Mouse (Mus musculus) kidney, postnatal 0 days (tissue): ENCODE data around the gene Prm2. TPM values are rescaled to one million over a fixed set of nuclear protein-coding genes. Genes with fewer than 3 reads are reported as not detected.

ENCODE experiments used
- ATAC-seq: fragments of 200-750 bp; cut with Nextera tagmentation; replicated peaks from 2 replicates; pipeline ENCODE4 v1.8.0; 2017; ENCODE audit warnings: low read depth, moderate number of reproducible peaks, moderate TSS enrichment, moderate library complexity; ENCODE audit not compliant: low FRiP score
- DNase-seq: peaks from one replicate; pipeline ENCODE4 v3.0.0-alpha.2; 2016; ENCODE audit warnings: low spot score
- H3K27ac ChIP-seq: fragments of 300-500 bp; sonication (generic); 2 replicates; pipeline ENCODE4 v1.5.1; 2014; ENCODE audit warnings: mild to moderate bottlenecking
- H3K27me3 ChIP-seq: fragments of 300-500 bp; sonication (generic); 2 replicates; pipeline ENCODE4 v1.6.1; 2014; ENCODE audit warnings: low read length, mixed read lengths; ENCODE audit not compliant: insufficient read depth
- H3K36me3 ChIP-seq: fragments of 300-500 bp; sonication (generic); 2 replicates; pipeline ENCODE4 v1.6.1; 2014; ENCODE audit warnings: low read length, mixed read lengths; ENCODE audit not compliant: insufficient read depth
- H3K4me1 ChIP-seq: fragments of 300-500 bp; sonication (generic); replicated peaks from 2 replicates; pipeline ENCODE4 v1.6.1; 2014; ENCODE audit warnings: antibody characterized with exemption, low read length, mixed read lengths; ENCODE audit not compliant: insufficient read depth
- H3K4me2 ChIP-seq: fragments of 300-500 bp; sonication (generic); 2 replicates; pipeline ENCODE4 v1.6.1; 2014; ENCODE audit warnings: mild to moderate bottlenecking, low read length, moderate library complexity, mixed read lengths
- H3K4me3 ChIP-seq: fragments of 300-500 bp; sonication (generic); replicated peaks from 2 replicates; pipeline ENCODE4 v1.5.1; 2014; ENCODE audit warnings: low read depth, low read length
- H3K9ac ChIP-seq: fragments of 300-500 bp; sonication (generic); 2 replicates; pipeline ENCODE4 v1.6.1; 2014; ENCODE audit warnings: low read depth, low read length
- H3K9me3 ChIP-seq: fragments of 300-500 bp; sonication (generic); replicated peaks from 2 replicates; pipeline ENCODE4 v1.6.1; 2016; ENCODE audit warnings: low read length, inconsistent platforms, mixed read lengths
- CTCF ChIP-seq: IDR thresholded peaks from 2 replicates; pipeline ENCODE4 v1.5.1; 2016; ENCODE audit warnings: antibody characterized with exemption, low read depth, mild to moderate bottlenecking, moderate library complexity
- WGBS: fragments of 180-500 bp; shearing (Covaris S2); extraction: QIAGEN DNeasy Blood & Tissue Kit; methylation state at CpG from one replicate; pipeline ENCODE4 v1.1.7; 2014; 5-methylcytosine and 5-hydroxymethylcytosine counted together
- polyA plus RNA-seq: library from polyadenylated mRNA; unstranded; fragments of >200 nt; fragmentation: Nextera tagmentation; extraction: Ambion mirVana; gene quantifications from 2 replicates; pipeline ENCODE4 v1.2.1, GENCODE M21; 2015

Prm2 gene
- polyA plus RNA-seq, 1 experiment from 2014 or later: not detected

GRCm38 (mm10) chr16:10782377-10783151 lies 13.4 kb downstream of the Prm2 start:
- Histone ChIP-seq H3K4me2 (peak overlapping the region; percentile 85), H3K9me3 (no peaks in the 10 kb centered on the region), H3K4me1 (peaks cover 28% of the 10 kb centered on the region), H3K4me3 (no peak overlapping the region), H3K27me3 (no peaks in the 10 kb centered on the region), H3K36me3 (no peaks in the 10 kb centered on the region), H3K27ac (no peak overlapping the region), H3K9ac (peak overlapping the region; percentile 31; the same call in 1 of the 2 replicates)
- DNase-seq: no peak
- no peak for ATAC-seq
- WGBS: 58% methylated on average over 6 of the region's 6 CpGs
- no peak for TF ChIP-seq CTCF

- Histone ChIP-seq H3K36me3 (no peaks in the 10 kb centered on the region), H3K27me3 (no peaks in the 10 kb centered on the region), H3K27ac (no peak overlapping the region), H3K4me2 (no peak overlapping the region), H3K9ac (no peak overlapping the region), H3K4me1 (peaks cover 23% of the 10 kb centered on the region), H3K9me3 (no peaks in the 10 kb centered on the region), H3K4me3 (no peak overlapping the region)
- 42% methylated on average over 9 of the region's 9 CpGs for WGBS
- ATAC-seq (no peak), DNase-seq (no peak)
- no peak for TF ChIP-seq CTCF
Measured at GRCm38 (mm10) chr16:10781862-10782371, 14.0 kb downstream of the Prm2 start.

- Histone ChIP-seq H3K27ac (no peak overlapping the region), H3K9ac (no peak overlapping the region), H3K4me3 (no peak overlapping the region), H3K27me3 (no peaks in the 10 kb centered on the region), H3K36me3 (no peaks in the 10 kb centered on the region), H3K4me1 (peaks cover 17% of the 10 kb centered on the region; the same call in 1 of the 2 replicates), H3K4me2 (no peak overlapping the region), H3K9me3 (no peaks in the 10 kb centered on the region)
- WGBS: 72% methylated on average over 5 of the region's 5 CpGs
- no peak for ATAC-seq
- no peak for DNase-seq
- TF ChIP-seq CTCF: no peak
Measured at GRCm38 (mm10) chr16:10780631-10781120, 15.3 kb downstream of the Prm2 start.

- Histone ChIP-seq H3K36me3 (no peaks in the 10 kb centered on the region), H3K4me3 (no peak overlapping the region), H3K4me2 (no peak overlapping the region), H3K4me1 (peaks cover 4% of the 10 kb centered on the region; the same call in 1 of the 2 replicates), H3K9ac (no peak overlapping the region), H3K9me3 (no peaks in the 10 kb centered on the region), H3K27ac (no peak overlapping the region), H3K27me3 (no peaks in the 10 kb centered on the region)
- ATAC-seq (no peak; the same call in 1 of the 2 replicates), DNase-seq (no peak)
- no peak for TF ChIP-seq CTCF
- WGBS: 60% methylated on average over 5 of the region's 5 CpGs
Measured at GRCm38 (mm10) chr16:10777579-10778160, 18.3 kb downstream of the Prm2 start.

GRCm38 (mm10) chr16:10776322-10776721 lies 19.6 kb downstream of the Prm2 start:
- WGBS: 22% methylated on average over 7 of the region's 7 CpGs
- H3K4me2 ChIP-seq: no peak overlapping the region
- H3K4me1 ChIP-seq: no peaks in the 10 kb centered on the region; the same call in 1 of the 2 replicates
- no peak overlapping the region for H3K27ac ChIP-seq
- H3K36me3 ChIP-seq: no peaks in the 10 kb centered on the region
- H3K9ac ChIP-seq: no peak overlapping the region
- DNase-seq: no peak
- TF ChIP-seq CTCF: no peak
- H3K27me3 ChIP-seq: no peaks in the 10 kb centered on the region
- H3K9me3 ChIP-seq: no peaks in the 10 kb centered on the region
- H3K4me3 ChIP-seq: no peak overlapping the region
- ATAC-seq: no peak

- no peak for TF ChIP-seq CTCF
- H3K9me3 ChIP-seq: no peaks in the 10 kb centered on the region
- no peaks in the 10 kb centered on the region for H3K36me3 ChIP-seq
- ATAC-seq: no peak
- no peak overlapping the region for H3K27ac ChIP-seq
- H3K9ac ChIP-seq: no peak overlapping the region
- H3K27me3 ChIP-seq: no peaks in the 10 kb centered on the region
- no peak for DNase-seq
- no peak overlapping the region for H3K4me2 ChIP-seq
- WGBS: 72% methylated on average over 4 of the region's 4 CpGs
- no peaks in the 10 kb centered on the region for H3K4me1 ChIP-seq
- H3K4me3 ChIP-seq: no peak overlapping the region
Measured at GRCm38 (mm10) chr16:10774726-10775125, 21.2 kb downstream of the Prm2 start.
